Mouse (Mus musculus): Measurements from ENCODE around the gene Cmtm5. TPM values are rescaled to one million over a fixed set of nuclear protein-coding genes. Genes with fewer than 3 reads are reported as not detected.

Gene Cmtm5
- total RNA-seq (2021): 10 to 100 TPM; 45.2 to 52.0 TPM
- long read RNA-seq, experiment 1, transcript Cmtm5-201 (5 exons, 1,095 nt): major isoform, 41 of 46 reads
- long read RNA-seq, experiment 1, partial matches to known transcripts: 0 of 46 reads
- long read RNA-seq, experiment 1, other reads (novel, unspliced or antisense): 5 of 46 reads
- long read RNA-seq, experiment 2, transcript Cmtm5-201 (5 exons, 1,095 nt): major isoform, 27 of 35 reads
- long read RNA-seq, experiment 2, partial matches to known transcripts: 0 of 35 reads
- long read RNA-seq, experiment 2, other reads (novel, unspliced or antisense): 6 of 35 reads

DNA sequence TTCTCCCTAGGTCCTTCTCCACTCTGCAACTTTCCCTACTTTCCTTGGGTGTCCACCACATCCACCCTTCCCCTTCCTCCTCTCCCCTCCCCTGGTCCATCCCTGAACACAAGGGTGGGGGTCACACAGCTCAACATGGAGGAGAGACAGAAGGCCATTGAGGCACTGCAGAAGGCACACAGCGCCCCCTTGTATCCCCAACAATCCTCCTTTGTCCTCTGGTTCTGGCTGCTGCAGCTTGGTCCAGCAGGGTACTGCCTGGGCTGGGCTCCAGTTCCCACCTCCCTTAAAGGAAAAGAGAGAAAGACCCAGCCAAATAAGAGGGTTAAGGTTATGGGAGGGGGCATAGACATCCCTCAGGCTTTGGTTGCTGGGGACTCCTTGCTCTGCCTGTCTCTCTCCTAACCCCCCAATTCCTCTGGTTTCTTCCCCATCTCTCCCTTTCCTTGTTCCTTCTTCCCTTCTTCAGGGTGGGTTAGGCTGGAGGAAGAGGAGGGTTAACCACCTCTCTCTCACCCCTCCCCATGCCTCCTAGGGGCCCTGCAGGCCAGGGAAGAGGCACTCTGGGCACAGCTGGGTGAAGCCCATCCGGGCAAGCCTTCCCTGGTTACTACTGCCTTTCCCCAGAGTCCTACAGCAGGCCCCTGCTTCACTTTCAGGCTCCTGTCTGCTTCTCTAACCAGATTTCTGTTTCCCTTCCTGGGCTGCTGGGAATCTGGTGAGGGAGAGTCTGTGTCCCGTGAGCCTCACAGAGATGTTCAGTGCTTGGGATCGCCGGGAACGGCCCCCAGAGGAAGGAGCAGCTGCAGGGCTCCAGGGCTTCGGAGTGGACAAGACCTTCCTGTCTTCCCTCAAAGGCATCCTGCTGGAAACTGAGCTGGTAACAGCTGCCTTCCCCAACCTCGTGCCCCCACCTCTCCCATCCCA, at the start of gene Cmtm5:
Gene Cmtm5, plus strand, starts transcription at position 358 of the 927 bp plus-strand sequence.
- DNase-seq (ENCODE audit: low spot score in 2 of 2): peak; percentile 50 to 52

- DNase-seq (ENCODE audit: low spot score in 2 of 2): no peak
Measured at GRCm38 (mm10) chr14:54892200-54892599, 43.9 kb upstream of the Cmtm5 start, which contains the start of gene Pabpn1. Gene Pabpn1, plus strand, starts transcription at chr14:54892500.

GRCm38 (mm10) chr14:54893651-54894181, 42.3 kb upstream of the Cmtm5 start:
- peak; percentile 94 to 98 for DNase-seq (ENCODE audit: low spot score in 2 of 2)

DNA sequence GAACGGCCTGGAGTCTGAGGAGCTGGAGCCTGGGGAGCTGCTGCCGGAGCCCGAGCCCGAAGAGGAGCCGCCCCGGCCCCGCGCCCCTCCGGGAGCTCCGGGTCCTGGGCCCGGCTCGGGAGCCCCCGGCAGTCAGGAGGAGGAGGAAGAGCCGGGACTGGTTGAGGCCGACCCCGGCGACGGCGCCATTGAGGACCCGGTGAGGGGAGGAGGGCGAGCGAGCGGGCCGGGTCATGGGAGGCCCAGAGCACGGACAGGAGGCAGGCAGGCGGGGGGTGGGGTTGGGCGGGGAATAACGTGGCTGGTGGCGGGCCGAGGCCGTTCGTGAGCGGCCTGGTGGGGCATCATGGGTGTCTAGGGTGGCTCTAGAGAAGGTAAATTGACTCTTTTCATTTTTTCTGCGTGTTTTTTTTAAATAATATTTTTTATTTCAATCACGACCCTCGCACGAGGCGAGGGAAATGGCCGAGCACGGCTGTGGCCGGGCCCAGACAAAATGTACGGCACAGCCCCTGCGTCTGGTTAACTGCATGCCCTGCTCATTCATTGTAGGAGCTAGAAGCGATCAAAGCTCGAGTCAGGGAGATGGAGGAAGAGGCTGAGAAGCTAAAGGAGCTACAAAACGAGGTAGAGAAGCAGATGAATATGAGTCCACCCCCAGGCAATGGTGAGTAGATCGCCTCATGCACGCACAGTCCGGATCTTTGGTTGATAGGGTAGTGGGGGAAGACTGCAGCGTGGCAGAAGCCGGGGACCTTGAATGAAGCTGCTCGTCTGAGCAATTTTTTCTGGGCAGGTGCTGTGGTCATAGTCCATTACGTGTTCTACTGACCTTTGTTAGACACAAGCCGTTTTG, 41.5 kb upstream of the Cmtm5 start:
- peak; percentile 34 to 54 for DNase-seq (ENCODE audit: low spot score in 2 of 2)

GRCm38 (mm10) chr14:54897445-54897844, 38.6 kb upstream of the Cmtm5 start:
- no peak for DNase-seq (ENCODE audit: low spot score in 2 of 2)

GRCm38 (mm10) chr14:54900383-54900782, 35.7 kb upstream of the Cmtm5 start:
- DNase-seq (ENCODE audit: low spot score in 2 of 2): peak; percentile 66 to 81

GRCm38 (mm10) chr14:54903641-54904040, 32.4 kb upstream of the Cmtm5 start:
- DNase-seq (ENCODE audit: low spot score in 2 of 2): no peak

- no peak for DNase-seq (ENCODE audit: low spot score in 2 of 2)
Measured at GRCm38 (mm10) chr14:54908682-54909081, 27.4 kb upstream of the Cmtm5 start.

DNA sequence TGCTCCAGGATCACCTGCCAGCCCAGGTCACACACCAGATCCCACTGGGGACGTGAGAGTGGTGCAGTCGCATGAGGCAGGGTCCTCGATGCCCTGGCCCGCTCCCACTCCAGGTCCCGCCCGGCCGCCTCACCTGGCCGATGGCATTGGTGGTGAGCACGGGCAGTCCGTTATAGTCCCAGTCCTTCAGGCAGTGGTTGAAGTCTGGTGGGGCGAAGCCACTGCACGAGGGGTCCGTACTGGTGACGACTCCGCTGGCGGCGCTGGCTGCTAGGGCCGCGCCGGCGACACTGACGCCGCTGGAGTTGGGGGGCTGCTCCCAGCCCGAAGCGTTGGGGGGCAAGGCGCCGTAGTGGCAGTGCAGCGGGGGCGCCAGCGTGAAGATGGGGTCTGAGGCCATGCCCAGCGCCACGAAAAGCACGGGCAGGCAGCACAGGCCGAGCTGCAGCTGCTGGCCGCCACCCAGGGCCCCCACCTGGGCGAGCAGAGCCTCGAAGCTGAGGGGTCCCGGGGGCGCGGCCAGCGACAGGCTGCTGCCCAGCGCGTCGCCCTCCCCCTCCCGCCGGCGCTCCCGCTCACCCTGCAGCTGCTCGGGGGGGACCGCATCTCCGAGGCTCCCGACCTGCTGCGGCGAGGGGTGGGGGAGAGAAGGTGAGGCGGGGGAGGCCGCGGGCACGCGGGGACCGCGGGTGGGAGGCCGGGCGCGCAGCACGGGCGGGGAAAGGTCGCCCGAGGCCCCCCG, 23.8 kb upstream of the Cmtm5 start:
- DNase-seq (ENCODE audit: low spot score in 2 of 2): peak in 1 of 2 experiments; percentile 29

DNA sequence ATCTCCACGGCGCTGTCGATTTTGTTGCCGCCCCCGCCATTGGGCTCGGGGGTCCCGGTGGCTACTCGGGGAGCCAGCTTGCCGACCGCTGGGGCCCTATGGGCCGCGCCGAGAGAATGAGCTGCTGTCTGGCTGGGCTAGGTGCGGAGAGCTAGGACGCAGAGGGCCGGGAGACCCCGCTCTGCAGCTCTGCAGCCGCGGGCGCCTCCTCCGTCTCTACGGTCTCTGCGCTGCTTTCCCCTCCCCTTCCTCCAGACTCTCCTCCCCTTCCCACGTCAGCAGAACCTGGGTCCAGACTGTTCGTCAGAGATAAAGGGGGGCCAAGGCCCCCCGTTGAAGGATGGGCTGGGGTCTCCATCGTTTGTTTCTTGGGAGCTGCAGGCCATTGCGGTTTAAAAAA, 23.2 kb upstream of the Cmtm5 start, which contains the start of gene Slc22a17:
Gene Slc22a17, minus strand, starts transcription at position 247 of the 400 bp plus-strand sequence.
- peak; percentile 80 to 87 for DNase-seq (ENCODE audit: low spot score in 2 of 2)

GRCm38 (mm10) chr14:54913343-54913742, 22.7 kb upstream of the Cmtm5 start:
- no peak for DNase-seq (ENCODE audit: low spot score in 2 of 2)

- no peak for DNase-seq (ENCODE audit: low spot score in 2 of 2)
Measured at GRCm38 (mm10) chr14:54920076-54920685, 15.9 kb upstream of the Cmtm5 start.

- no peak for DNase-seq (ENCODE audit: low spot score in 2 of 2)
Measured at GRCm38 (mm10) chr14:54924641-54925348, 11.3 kb upstream of the Cmtm5 start.

- DNase-seq (ENCODE audit: low spot score in 2 of 2): peak; percentile 36 to 50
Measured at GRCm38 (mm10) chr14:54925349-54926342, 10.4 kb upstream of the Cmtm5 start, which contains the start of gene Efs. Gene Efs, minus strand, starts transcription at chr14:54926126.

DNA sequence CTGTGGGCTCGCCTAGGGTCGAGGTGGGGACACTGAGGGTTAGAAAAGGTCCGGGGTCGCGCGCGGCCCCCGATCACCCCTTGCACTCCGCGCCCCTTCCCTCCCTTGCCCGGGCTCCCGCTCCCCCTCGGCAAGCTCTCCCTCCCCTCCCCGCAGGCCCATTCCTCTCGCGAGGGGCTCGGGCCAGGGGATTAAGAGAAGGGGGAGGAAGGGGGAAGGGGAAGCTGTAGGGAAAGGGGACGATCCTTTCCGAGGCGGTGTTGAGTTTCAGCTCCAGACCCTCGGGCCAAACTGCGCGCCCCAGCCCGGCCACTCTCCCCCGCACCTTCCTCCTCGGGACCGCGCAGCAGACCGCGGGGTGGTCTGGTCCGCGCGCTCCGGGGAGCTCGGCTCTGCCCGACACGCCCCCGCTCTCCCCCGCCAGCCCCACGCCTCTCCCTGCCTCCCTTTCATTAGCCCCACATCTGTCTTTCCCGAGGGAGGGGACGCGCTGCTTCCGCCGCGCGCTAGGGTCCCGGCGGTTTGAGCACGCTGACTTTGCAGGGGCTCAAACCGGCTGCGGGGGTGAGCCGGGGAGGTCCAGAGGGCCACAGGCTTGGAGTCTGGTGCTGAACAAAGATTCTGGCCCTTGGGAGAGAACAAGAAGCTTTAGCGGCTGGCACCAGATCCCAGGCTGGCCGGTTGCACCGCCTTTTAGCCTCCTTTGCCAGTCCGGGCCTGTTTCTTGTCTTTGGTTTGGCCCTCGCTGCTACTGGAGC, 9.5 kb upstream of the Cmtm5 start:
- peak; percentile 25 to 37 for DNase-seq (ENCODE audit: low spot score in 2 of 2)

DNA sequence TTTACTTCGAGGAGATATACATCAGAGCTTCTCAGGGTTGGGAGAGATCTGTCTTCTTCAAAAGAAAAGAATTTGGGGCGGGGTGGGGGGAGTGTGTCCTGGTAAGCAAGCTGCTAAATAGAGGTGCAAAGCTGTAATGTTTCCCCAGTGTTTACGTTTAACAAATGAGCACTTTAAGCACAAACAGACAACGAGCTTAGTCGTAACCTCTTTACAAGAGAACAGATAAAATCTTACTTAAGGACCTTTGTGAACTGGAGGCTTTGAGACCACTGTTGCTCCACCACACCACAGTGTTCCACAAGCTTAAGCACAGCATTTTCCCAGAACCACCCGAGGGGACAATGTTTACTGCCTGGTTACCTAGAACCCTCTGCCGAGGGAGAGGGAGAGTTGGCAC, 8.8 kb upstream of the Cmtm5 start:
- DNase-seq (ENCODE audit: low spot score in 2 of 2): no peak

- DNase-seq (ENCODE audit: low spot score in 2 of 2): no peak
Measured at GRCm38 (mm10) chr14:54929801-54930200, 6.3 kb upstream of the Cmtm5 start.

Measured in left cerebral cortex, adult 18-20 months (tissue).